Mouse (Mus musculus) hindbrain, embryonic 15.5 days (tissue): ENCODE data around the gene Avl9. TPM values are rescaled to one million over a fixed set of nuclear protein-coding genes. Genes with fewer than 3 reads are reported as not detected.

Experiments
- ATAC-seq: fragments of 200-750 bp; cut with Nextera tagmentation; 2 replicates; pipeline ENCODE4 v1.8.0; 2017; ENCODE audit warnings: low read depth, moderate number of reproducible peaks, moderate TSS enrichment; ENCODE audit not compliant: low FRiP score
- H3K27ac ChIP-seq: fragments of 300-500 bp; sonication (generic); replicated peaks from 2 replicates; pipeline ENCODE4 v1.5.1; 2015; ENCODE audit warnings: mild to moderate bottlenecking, inconsistent platforms
- H3K27me3 ChIP-seq: fragments of 300-500 bp; sonication (generic); 2 replicates; pipeline ENCODE4 v1.6.1; 2015; ENCODE audit warnings: control low read depth, inconsistent platforms
- H3K36me3 ChIP-seq: fragments of 300-500 bp; sonication (generic); 2 replicates; pipeline ENCODE4 v1.6.1; 2015; ENCODE audit warnings: control low read depth, inconsistent platforms
- H3K4me1 ChIP-seq: fragments of 300-500 bp; sonication (generic); replicated peaks from 2 replicates; pipeline ENCODE4 v1.6.1; 2015; ENCODE audit warnings: control low read depth, inconsistent platforms
- H3K4me2 ChIP-seq: fragments of 300-500 bp; sonication (generic); 2 replicates; pipeline ENCODE4 v1.6.1; 2015; ENCODE audit warnings: moderate library complexity, mild to moderate bottlenecking, inconsistent platforms
- H3K4me3 ChIP-seq: fragments of 300-500 bp; sonication (generic); 2 replicates; pipeline ENCODE4 v1.5.1; 2015; ENCODE audit warnings: mild to moderate bottlenecking, inconsistent platforms
- H3K9ac ChIP-seq: fragments of 300-500 bp; sonication (generic); 2 replicates; pipeline ENCODE4 v1.6.1; 2015; ENCODE audit warnings: inconsistent platforms
- H3K9me3 ChIP-seq: fragments of 300-500 bp; sonication (generic); 2 replicates; pipeline ENCODE4 v1.6.1; 2016; ENCODE audit warnings: control low read depth, inconsistent platforms
- WGBS: fragments of 180-500 bp; shearing (Covaris S2); methylation state at CpG from one replicate; pipeline ENCODE4 v1.1.7; 2015; 5-methylcytosine and 5-hydroxymethylcytosine counted together
- polyA plus RNA-seq: library from polyadenylated mRNA; unstranded; fragments of >200 nt; fragmentation: Nextera tagmentation; extraction: Ambion mirVana; gene quantifications from 2 replicates; pipeline ENCODE4 v1.2.1, GENCODE M21; 2015

Avl9 gene
- 25.8 and 26.1 TPM in 2 replicates for polyA plus RNA-seq

DNA sequence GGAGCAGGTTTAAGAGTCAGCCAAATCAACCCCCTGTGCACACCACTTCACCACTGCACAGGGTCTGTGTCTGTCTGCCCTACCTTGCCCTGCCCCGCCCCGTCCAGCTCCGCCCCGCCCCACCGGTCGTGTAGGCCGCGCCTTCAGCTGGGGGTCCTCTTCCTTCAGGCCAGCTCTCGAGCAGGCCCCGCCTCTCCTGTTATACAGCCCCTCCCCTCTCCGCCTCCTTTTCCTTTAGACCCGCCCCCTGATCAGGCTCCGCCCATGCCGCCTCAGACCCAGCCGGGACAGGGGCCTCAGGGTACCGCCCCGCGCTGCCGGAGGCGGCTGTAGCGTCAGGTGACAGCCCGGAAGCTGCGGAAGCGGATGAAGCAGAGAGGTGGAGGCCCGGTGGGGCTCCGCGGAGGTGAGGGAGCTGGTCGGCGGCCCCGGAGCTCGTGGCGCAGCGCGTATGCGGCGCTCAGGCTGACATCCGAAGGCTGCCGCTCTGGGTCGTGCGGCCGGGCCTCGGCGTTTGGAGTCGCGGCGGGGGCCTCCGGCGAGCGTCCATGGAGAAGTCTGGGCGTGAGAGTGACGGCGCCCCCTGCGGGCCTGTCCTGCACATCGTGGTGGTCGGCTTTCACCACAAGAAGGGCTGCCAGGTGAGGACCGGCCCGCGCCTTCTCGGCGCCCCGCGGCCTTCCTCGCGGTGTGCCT, at the start of gene Avl9:
Gene Avl9, plus strand, starts transcription at position 326 of the 696 bp plus-strand sequence.
- peak; percentile 97 for ATAC-seq
- peak within 1 kb of the TSS; percentile 93 for H3K27ac ChIP-seq
- no peaks in the 10 kb centered on the region for H3K9me3 ChIP-seq
- no peaks in the 10 kb centered on the region for H3K27me3 ChIP-seq
- H3K36me3 ChIP-seq: no peaks in the 10 kb centered on the region
- WGBS: under 1% methylated on average over 62 of the region's 64 CpGs
- H3K4me3 ChIP-seq: peak within 1 kb of the TSS; percentile 59
- H3K9ac ChIP-seq: peak within 1 kb of the TSS; percentile 72
- H3K4me1 ChIP-seq: peaks cover 15% of the 10 kb centered on the region
- H3K4me2 ChIP-seq: peak within 1 kb of the TSS; percentile 70

DNA sequence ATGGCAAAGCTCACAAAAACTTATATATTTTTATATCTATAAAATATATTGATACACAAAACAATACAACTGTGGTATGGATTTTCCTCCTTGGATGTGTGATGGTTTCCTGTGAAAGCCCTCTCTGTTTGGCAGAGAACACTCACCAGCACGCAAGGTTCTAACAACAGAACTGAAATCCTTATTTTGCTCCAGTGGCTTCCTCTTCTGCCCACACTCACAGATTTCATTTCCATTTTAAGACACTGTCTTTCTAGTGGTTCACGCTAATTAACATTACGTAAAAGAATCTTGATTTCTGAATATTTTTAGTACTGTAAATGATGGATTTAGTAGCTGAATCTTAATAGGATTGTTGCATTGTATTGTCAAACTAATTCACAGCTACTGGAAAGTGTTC, 26.5 kb upstream of the Avl9 start:
- no peak overlapping the region for H3K4me3 ChIP-seq
- 90% methylated on average over 3 of the region's 3 CpGs for WGBS

DNA sequence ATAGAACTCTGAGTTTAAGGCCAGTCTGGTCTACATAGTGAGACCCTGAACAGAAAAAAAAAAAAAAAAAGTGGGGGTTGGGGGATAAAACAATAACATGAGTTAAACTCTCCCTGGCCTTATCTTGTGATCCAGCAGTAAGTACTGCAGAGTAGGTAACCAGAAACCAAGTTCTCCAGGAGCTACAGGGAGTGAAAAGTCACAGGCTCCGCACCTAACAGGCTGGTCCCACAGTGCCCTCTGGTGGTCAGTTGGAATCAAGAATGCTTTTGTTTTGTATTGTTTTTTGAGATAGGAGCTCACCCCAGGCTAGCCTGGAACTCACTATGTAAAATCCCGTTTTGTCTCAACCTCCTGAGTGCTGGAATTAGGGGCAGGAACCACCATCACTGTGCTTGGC, 23.5 kb upstream of the Avl9 start:
- H3K27ac ChIP-seq: no peak overlapping the region
- H3K9me3 ChIP-seq: no peaks in the 10 kb centered on the region
- H3K36me3 ChIP-seq: no peaks in the 10 kb centered on the region
- no peaks in the 10 kb centered on the region for H3K4me1 ChIP-seq
- H3K27me3 ChIP-seq: no peaks in the 10 kb centered on the region
- 0 out of 2 replicates have a peak, but pooled peaks have one; percentile 19 for ATAC-seq
- WGBS: 4% methylated on average over 2 of the region's 2 CpGs
- no peak overlapping the region for H3K9ac ChIP-seq
- no peak overlapping the region for H3K4me2 ChIP-seq
- no peak overlapping the region for H3K4me3 ChIP-seq

More for the DNA sequence above, 26.5 kb upstream of the Avl9 start:
- no peak for ATAC-seq
- Histone ChIP-seq H3K27ac (no peak overlapping the region), H3K4me2 (no peak overlapping the region), H3K9me3 (no peaks in the 10 kb centered on the region), H3K9ac (no peak overlapping the region), H3K27me3 (no peaks in the 10 kb centered on the region), H3K4me1 (no peaks in the 10 kb centered on the region), H3K36me3 (no peaks in the 10 kb centered on the region)

DNA sequence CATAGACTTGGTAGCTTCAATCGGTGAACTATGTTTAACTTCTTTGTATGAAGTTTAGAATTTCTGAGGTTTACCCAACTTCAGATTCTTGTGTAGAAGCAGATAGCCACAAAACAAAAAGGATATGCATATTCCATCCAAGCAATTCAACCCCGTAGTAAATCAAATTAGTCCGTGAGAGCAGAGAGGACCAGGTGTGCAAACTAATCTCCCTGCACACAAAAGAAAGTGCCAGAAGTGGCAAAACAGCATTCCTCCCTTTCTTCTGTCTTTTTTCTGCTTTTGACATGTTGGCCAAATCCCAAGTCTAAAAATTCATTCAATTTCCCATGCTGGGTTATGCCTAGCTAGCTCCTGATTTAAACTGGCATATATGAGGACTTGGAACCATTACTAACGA, 22.3 kb upstream of the Avl9 start:
- WGBS: 78% methylated on average over 4 of the region's 4 CpGs
- Histone ChIP-seq H3K4me1 (no peaks in the 10 kb centered on the region), H3K4me2 (no peak overlapping the region), H3K36me3 (no peaks in the 10 kb centered on the region), H3K9me3 (no peaks in the 10 kb centered on the region), H3K27me3 (no peaks in the 10 kb centered on the region), H3K27ac (no peak overlapping the region), H3K9ac (no peak overlapping the region), H3K4me3 (no peak overlapping the region)
- no peak for ATAC-seq

DNA sequence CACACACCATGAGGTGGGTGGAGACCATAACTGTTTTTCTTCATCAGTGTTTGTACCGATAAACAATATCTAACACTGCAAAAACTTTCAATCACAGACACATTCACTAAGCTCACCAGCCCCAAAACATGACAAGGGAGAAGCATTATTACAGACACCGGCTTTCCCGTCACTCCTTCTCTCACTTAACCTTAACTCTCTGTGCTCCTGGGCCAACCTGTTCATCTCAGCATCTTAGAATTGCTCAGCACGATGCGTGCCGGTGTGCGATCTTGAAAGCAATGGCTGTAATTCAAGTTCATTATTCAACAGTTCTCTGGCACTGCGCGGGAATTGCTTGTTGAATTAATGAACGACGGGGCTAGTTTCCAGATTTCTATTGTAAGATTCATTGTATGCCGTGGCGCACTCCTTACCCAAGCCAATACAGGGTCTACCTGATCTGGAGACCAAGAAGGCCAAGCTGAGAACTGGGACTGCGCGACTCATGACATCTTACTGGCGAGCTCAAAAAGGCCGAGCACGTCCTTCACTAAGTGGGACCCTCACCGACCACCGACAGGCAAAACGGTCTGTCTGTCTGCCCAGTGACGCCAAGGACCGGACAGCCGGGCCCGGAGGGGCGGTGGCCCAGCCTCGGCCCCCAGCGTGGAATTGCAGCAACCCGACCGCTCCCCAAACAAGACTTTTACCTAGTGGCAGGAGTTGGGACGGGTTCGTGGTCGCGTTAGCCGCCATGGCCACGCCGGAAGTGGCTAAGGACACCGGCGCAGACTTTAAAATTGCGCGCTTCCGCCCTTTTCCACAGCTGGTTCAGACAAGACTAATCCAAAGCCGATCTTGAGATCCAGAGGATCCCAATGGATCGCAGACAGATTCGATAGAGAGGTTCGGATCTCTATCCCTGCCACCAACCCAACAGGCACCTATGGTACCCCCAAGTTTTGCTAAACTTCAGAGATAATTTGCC, 10.5 kb upstream of the Avl9 start, which contains the start of gene Lsm5:
Gene Lsm5, minus strand, starts transcription at position 780 of the 970 bp plus-strand sequence.
- Histone ChIP-seq H3K27ac (peak within 1 kb of the TSS; percentile 63; the same call in 1 of the 2 replicates), H3K36me3 (no peaks in the 10 kb centered on the region), H3K4me2 (peak within 1 kb of the TSS; percentile 82), H3K4me1 (peaks cover 9% of the 10 kb centered on the region), H3K4me3 (peak within 1 kb of the TSS; percentile 77), H3K9me3 (no peaks in the 10 kb centered on the region), H3K27me3 (no peaks in the 10 kb centered on the region), H3K9ac (peak within 1 kb of the TSS; percentile 57)
- under 1% methylated on average over 46 of the region's 46 CpGs for WGBS
- ATAC-seq: peak; percentile 94

DNA sequence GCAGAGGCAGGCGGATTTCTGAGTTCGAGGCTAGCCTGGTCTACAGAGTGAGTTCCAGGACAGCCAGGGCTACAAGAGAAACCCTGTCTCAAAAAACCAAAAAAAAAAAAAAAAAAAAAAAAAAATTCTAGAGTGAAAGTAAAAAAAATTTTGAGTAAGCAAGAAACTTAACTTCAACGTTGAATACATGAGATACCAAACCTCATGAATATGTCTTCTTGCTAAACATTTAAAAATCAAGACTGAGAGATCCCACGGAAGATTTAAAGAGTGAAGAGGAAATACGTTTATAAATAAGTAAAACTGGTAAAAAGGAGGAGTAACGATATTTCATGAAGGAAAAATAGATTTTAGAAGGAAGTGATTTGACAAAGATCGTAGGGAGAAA, 519 bp upstream of the Avl9 start:
- peaks cover 15% of the 10 kb centered on the region for H3K4me1 ChIP-seq
- H3K36me3 ChIP-seq: no peaks in the 10 kb centered on the region
- 48% methylated on average over 7 of the region's 7 CpGs for WGBS
- ATAC-seq: no peak
- peak overlapping the region; percentile 70 for H3K4me2 ChIP-seq
- H3K4me3 ChIP-seq: peak overlapping the region; percentile 59
- 0 out of 2 replicates have a peak overlapping the region, but pooled peaks have one; percentile 27 for H3K9ac ChIP-seq
- H3K27me3 ChIP-seq: no peaks in the 10 kb centered on the region
- H3K27ac ChIP-seq: peak overlapping the region; percentile 93
- H3K9me3 ChIP-seq: no peaks in the 10 kb centered on the region

DNA sequence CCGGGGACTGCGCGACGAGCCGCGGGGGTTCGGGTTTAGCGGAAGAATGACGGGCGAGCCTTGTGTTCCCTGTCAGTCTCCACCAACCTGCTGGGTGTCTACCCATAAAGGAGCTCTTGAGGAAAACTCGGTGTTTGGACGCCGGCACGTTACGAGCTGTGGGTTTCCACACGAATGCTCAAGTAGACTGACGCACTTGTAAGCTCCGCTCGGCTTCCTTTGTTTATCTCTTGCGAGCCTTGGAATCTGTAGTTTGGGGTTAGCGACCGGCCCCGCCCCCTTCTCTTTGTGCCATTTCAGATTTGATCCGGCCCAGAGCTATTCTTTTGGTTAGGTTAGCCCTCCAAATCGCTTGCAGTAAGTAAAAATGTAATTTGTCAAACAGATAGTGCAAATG, 569 bp downstream of the Avl9 start:
- Histone ChIP-seq H3K27me3 (no peaks in the 10 kb centered on the region), H3K4me2 (peak overlapping the region; percentile 70), H3K27ac (peak overlapping the region; percentile 93), H3K9ac (peak overlapping the region; percentile 72), H3K4me3 (peak overlapping the region; percentile 59), H3K9me3 (no peaks in the 10 kb centered on the region), H3K4me1 (peaks cover 15% of the 10 kb centered on the region), H3K36me3 (no peaks in the 10 kb centered on the region)
- ATAC-seq: no peak
- 0% methylated on average over 25 of the region's 25 CpGs for WGBS

DNA sequence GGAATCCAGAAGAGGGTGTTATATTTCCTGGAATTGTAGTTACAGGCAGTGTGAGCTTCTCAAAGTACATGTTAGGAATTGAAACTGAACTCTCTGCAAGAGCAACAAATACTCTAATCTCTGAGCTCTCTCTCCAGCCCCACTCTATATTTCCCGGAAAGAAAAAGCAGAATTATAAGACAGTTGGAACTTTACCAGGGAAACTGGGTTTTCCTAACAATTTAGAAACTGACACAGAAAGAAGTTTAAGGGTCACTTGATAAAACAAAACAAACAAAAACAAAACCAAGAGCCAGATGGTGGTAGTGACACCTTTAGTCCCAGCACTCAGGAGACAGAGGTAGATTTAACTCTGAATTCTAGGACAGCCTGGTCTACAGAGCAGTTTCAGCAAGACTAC, 4.4 kb downstream of the Avl9 start:
- Histone ChIP-seq H3K9me3 (no peaks in the 10 kb centered on the region), H3K27ac (no peak overlapping the region), H3K4me2 (no peak overlapping the region), H3K4me3 (no peak overlapping the region), H3K9ac (no peak overlapping the region), H3K36me3 (peaks cover 9% of the 10 kb centered on the region), H3K27me3 (no peaks in the 10 kb centered on the region), H3K4me1 (peaks cover 15% of the 10 kb centered on the region)
- no peak for ATAC-seq
- 89% methylated on average over 1 of the region's 1 CpGs for WGBS

DNA sequence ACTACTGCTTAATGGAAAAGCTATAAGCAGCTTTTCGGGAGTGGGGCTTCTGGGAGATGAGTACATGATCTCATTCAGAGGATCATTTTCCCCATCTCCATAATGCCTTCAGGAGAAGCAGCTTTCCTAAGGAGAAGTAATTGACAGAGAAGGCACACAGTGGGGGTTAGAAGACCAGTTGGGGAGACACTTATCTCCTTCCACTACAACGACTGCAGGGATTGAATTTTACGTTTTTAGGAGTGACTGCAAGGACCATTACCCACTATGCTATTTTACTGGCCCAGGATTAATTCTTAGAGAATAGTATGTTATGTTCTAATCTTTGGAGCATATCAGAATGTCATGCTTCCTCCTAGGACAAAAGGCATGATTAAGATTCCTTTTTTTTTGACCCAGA, 6.2 kb downstream of the Avl9 start:
- Histone ChIP-seq H3K27ac (no peak overlapping the region), H3K4me1 (peaks cover 15% of the 10 kb centered on the region), H3K9me3 (no peaks in the 10 kb centered on the region), H3K36me3 (peaks cover 18% of the 10 kb centered on the region), H3K4me3 (no peak overlapping the region), H3K4me2 (no peak overlapping the region), H3K9ac (no peak overlapping the region), H3K27me3 (no peaks in the 10 kb centered on the region)
- 0 out of 2 replicates have a peak, but pooled peaks have one; percentile 24 for ATAC-seq
- 62% methylated on average over 3 of the region's 3 CpGs for WGBS

DNA sequence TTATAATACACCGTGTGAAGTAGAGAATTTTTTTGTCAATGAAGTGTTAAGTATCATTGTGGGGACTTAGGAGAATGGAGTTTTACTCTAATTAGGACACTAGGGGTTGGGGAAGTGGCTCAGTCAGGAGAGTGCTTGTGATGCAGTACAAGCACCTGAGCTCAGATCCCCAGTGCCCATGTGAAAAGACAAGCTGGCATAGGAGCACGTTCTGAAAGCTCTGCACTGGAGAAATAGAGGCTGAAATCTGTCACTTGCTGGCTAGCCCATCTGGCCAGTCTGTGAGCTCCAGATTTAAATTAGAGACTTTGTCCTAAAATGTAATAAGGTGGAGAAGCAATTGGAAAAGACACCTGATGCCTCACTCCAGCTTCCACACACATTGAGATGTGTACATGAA, 17.8 kb downstream of the Avl9 start:
- H3K4me1 ChIP-seq: no peaks in the 10 kb centered on the region
- no peaks in the 10 kb centered on the region for H3K9me3 ChIP-seq
- no peak overlapping the region for H3K27ac ChIP-seq
- no peak for ATAC-seq
- 66% methylated on average over 2 of the region's 2 CpGs for WGBS
- no peak overlapping the region for H3K4me2 ChIP-seq
- H3K36me3 ChIP-seq: peaks cover 70% of the 10 kb centered on the region
- no peak overlapping the region for H3K4me3 ChIP-seq
- H3K9ac ChIP-seq: no peak overlapping the region
- H3K27me3 ChIP-seq: no peaks in the 10 kb centered on the region

DNA sequence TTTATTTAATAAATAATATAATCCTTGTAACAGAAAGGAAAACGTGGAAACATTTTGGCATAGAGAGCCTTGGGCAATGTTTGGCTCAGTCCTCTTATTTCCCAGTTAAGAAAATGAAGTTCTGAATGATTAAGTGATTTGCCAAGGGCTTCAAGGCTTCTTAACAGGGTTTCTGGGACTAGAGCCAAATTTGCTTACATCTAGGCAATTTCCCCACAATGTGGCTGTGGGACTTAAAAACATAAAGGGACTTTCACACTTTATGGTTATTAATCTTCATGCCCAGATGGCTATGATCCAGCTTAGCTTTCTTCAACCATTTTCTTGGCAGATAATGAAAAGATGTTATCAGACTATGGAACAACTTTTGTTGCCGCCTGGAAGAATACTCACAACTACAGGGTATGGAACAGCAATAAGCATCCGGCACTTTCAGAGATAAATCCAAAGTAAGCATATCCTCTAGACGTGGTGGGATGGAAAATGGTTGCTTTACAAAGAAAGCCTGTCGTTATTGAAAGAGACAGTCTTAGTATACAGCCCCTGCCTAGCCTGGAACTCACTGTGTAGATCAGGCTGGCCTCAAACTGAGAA, 31.3 kb downstream of the Avl9 start:
- Histone ChIP-seq H3K36me3 (peaks cover 32% of the 10 kb centered on the region), H3K9me3 (no peaks in the 10 kb centered on the region), H3K4me3 (no peak overlapping the region), H3K4me2 (no peak overlapping the region), H3K27ac (no peak overlapping the region), H3K27me3 (no peaks in the 10 kb centered on the region), H3K9ac (no peak overlapping the region), H3K4me1 (no peaks in the 10 kb centered on the region)
- ATAC-seq: peak; percentile 74; the same call in 1 of the 2 replicates
- 46% methylated on average over 5 of the region's 5 CpGs for WGBS
